Mouse (Mus musculus) CD4-positive, CD25-positive, alpha-beta regulatory T cell (primary cell): Measurements from ENCODE around the gene Cct8l1. TPM values are rescaled to one million over a fixed set of nuclear protein-coding genes. Genes with fewer than 3 reads are reported as not detected.

Experiments used
- polyA plus RNA-seq: library from polyadenylated mRNA; unstranded; fragments of 100-300 nt; shearing (Covaris generic); gene quantifications from one replicate; pipeline ENCODE4 v1.2.1, GENCODE M21; 2017

The Cct8l1 gene
- polyA plus RNA-seq, result 0.08 TPM

GRCm38 (mm10) chr5:25515767-25516166 lies at the start of gene Cct8l1:
TSS of gene Cct8l1 (plus strand) at chr5:25516067.

DNA sequence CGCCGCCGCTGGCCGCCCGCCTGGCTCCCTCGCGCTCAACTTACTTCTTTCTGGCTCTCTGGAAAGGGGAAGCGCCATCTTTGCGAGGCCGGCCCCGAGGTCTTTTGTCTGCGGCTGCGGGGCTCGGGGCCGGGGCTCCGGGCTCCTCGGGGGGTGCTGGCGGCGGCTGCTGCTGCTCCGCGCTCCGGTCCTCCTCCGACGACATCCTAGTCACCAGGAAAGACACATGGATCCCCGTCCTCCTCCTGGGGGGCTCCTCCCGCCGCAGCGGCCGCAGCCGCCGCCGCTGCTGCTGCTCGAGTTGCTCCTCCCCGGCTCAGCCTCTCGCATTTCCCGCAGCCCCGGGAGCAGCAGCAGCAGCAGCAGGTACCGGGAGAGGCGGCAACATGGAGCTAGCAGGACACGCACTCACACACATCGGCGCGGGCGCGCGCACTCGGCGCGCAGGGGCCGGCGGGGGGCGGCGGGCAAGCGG lies 17.5 kb upstream of the Cct8l1 start, which contains the start of gene Kmt2c:
TSS of gene Kmt2c (minus strand) at position 438 of the 475 bp plus-strand sequence.

Other genes with a start within 250 kb of the Cct8l1 start
- gene Kmt2c, start 17.3 kb upstream of the Cct8l1 start, polyA plus RNA-seq, result 77.7 TPM
- 4.6 TPM for gene Xrcc2, start 189.8 kb downstream of the Cct8l1 start, polyA plus RNA-seq
- 2.7 TPM for gene Actr3b, start 243.9 kb downstream of the Cct8l1 start, polyA plus RNA-seq